Mouse (Mus musculus): ENCODE measurements around the gene Dxo.
A peak's percentile ranks its signal among the peaks of the same experiment; 100 is the strongest.
"Not testable (repeated sequence)": the region's sequence is repeated elsewhere in the genome, so short reads cannot be mapped to it uniquely, and the experiment has no call there.

Dxo gene

GRCm38 (mm10) chr17:34836856-34837221, at the start of gene Dxo, which contains the start of gene Stk19:
Gene Dxo, plus strand, starts transcription at chr17:34837019.
Gene Stk19, minus strand, starts transcription at chr17:34836945.
- peak; percentile 88 for DNase-seq (ENCODE audit: low spot score)

GRCm38 (mm10) chr17:34795016-34795415, 41.8 kb upstream of the Dxo start:
- DNase-seq (ENCODE audit: low spot score) = no peak

GRCm38 (mm10) chr17:34795633-34796032, 41.2 kb upstream of the Dxo start:
- DNase-seq (ENCODE audit: low spot score) = no peak

GRCm38 (mm10) chr17:34796311-34797140, 40.3 kb upstream of the Dxo start:
- no peak for DNase-seq (ENCODE audit: low spot score)

- not testable (repeated sequence) for DNase-seq (ENCODE audit: low spot score)
These were observed 39.4 kb upstream of the Dxo start for GRCm38 (mm10) chr17:34797211-34797995.

- DNase-seq (ENCODE audit: low spot score) = not testable (repeated sequence)
These were observed 38.7 kb upstream of the Dxo start for GRCm38 (mm10) chr17:34798071-34798470.

GRCm38 (mm10) chr17:34798866-34799530, 37.8 kb upstream of the Dxo start:
- DNase-seq (ENCODE audit: low spot score) = no peak

GRCm38 (mm10) chr17:34799531-34799925, 37.3 kb upstream of the Dxo start:
- no peak for DNase-seq (ENCODE audit: low spot score)

GRCm38 (mm10) chr17:34800781-34801305, 36.0 kb upstream of the Dxo start:
- DNase-seq (ENCODE audit: low spot score) = not testable (repeated sequence)

- DNase-seq (ENCODE audit: low spot score) = not testable (repeated sequence)
These were observed 34.1 kb upstream of the Dxo start for GRCm38 (mm10) chr17:34802756-34803155.

GRCm38 (mm10) chr17:34803367-34803766, 33.5 kb upstream of the Dxo start:
- DNase-seq (ENCODE audit: low spot score) = not testable (repeated sequence)

- not testable (repeated sequence) for DNase-seq (ENCODE audit: low spot score)
These were observed 32.5 kb upstream of the Dxo start, which contains the start of gene Cyp21a1 for GRCm38 (mm10) chr17:34804301-34804700. Gene Cyp21a1, minus strand, starts transcription at chr17:34804561.

GRCm38 (mm10) chr17:34804871-34805562, 31.8 kb upstream of the Dxo start:
- no peak for DNase-seq (ENCODE audit: low spot score)

- DNase-seq (ENCODE audit: low spot score) = no peak
These were observed 29.6 kb upstream of the Dxo start for GRCm38 (mm10) chr17:34807176-34807575.

- no peak for DNase-seq (ENCODE audit: low spot score)
These were observed 28.1 kb upstream of the Dxo start for GRCm38 (mm10) chr17:34808599-34809205.

GRCm38 (mm10) chr17:34810411-34810810, 26.4 kb upstream of the Dxo start:
- not testable (repeated sequence) for DNase-seq (ENCODE audit: low spot score)

GRCm38 (mm10) chr17:34810811-34811210, 26.0 kb upstream of the Dxo start:
- DNase-seq (ENCODE audit: low spot score) = not testable (repeated sequence)

GRCm38 (mm10) chr17:34811275-34811674, 25.5 kb upstream of the Dxo start:
- DNase-seq (ENCODE audit: low spot score) = no peak

GRCm38 (mm10) chr17:34813747-34814146, 23.1 kb upstream of the Dxo start:
- not testable (repeated sequence) for DNase-seq (ENCODE audit: low spot score)

GRCm38 (mm10) chr17:34814818-34815370, 21.9 kb upstream of the Dxo start:
- no peak for DNase-seq (ENCODE audit: low spot score)

GRCm38 (mm10) chr17:34830776-34831175, 6.0 kb upstream of the Dxo start:
- not testable (repeated sequence) for DNase-seq (ENCODE audit: low spot score)

Data from urinary bladder, postnatal 10 days (tissue).